Mouse (Mus musculus) forebrain, postnatal 0 days (tissue): Measurements from ENCODE around the gene 1700007K13Rik. TPM values are rescaled to one million over a fixed set of nuclear protein-coding genes. Genes with fewer than 3 reads are reported as not detected.
"Not testable (repeated sequence)": the region's sequence is repeated elsewhere in the genome, so short reads cannot be mapped to it uniquely, and the experiment has no call there.

ENCODE experiments used
- ATAC-seq: fragments of 200-750 bp; cut with Nextera tagmentation; 2 replicates; pipeline ENCODE4 v1.8.0; 2017; ENCODE audit warnings: mild to moderate bottlenecking, moderate library complexity
- DNase-seq: peaks from one replicate; pipeline ENCODE4 v3.0.0-alpha.2; 2015
- H3K27ac ChIP-seq: fragments of 300-500 bp; sonication (generic); 2 replicates; pipeline ENCODE4 v1.5.1; 2014; ENCODE audit warnings: low read depth, mild to moderate bottlenecking, antibody characterized with exemption, low read length, moderate library complexity, mixed read lengths
- H3K27me3 ChIP-seq: fragments of 300-500 bp; sonication (generic); 2 replicates; pipeline ENCODE4 v1.6.1; 2014; ENCODE audit warnings: mild to moderate bottlenecking, low read length, mixed read lengths; ENCODE audit not compliant: insufficient read depth
- H3K36me3 ChIP-seq: fragments of 300-500 bp; sonication (generic); 2 replicates; pipeline ENCODE4 v1.6.1; 2014; ENCODE audit warnings: mild to moderate bottlenecking, moderate library complexity; ENCODE audit not compliant: insufficient read depth
- H3K4me1 ChIP-seq: fragments of 300-500 bp; sonication (generic); 2 replicates; pipeline ENCODE4 v1.6.1; 2014; ENCODE audit warnings: antibody characterized with exemption; ENCODE audit not compliant: insufficient read depth
- H3K4me2 ChIP-seq: fragments of 300-500 bp; sonication (generic); 2 replicates; pipeline ENCODE4 v1.6.1; 2014; ENCODE audit warnings: low read depth, mild to moderate bottlenecking, moderate library complexity
- H3K4me3 ChIP-seq: fragments of 300-500 bp; sonication (generic); 2 replicates; pipeline ENCODE4 v1.5.1; 2014; ENCODE audit warnings: low read depth, low read length, mixed read lengths
- H3K9ac ChIP-seq: fragments of 300-500 bp; sonication (generic); 2 replicates; pipeline ENCODE4 v1.6.1; 2014; ENCODE audit warnings: mild to moderate bottlenecking
- H3K9me3 ChIP-seq: fragments of 300-500 bp; sonication (generic); 2 replicates; pipeline ENCODE4 v1.6.1; 2016; ENCODE audit warnings: low read length
- CTCF ChIP-seq: sonication (generic); IDR thresholded peaks from 2 replicates; pipeline ENCODE4 v1.5.1; 2016; ENCODE audit warnings: antibody characterized with exemption, control low read depth, low read depth
- WGBS: fragments of 180-500 bp; shearing (Covaris S2); extraction: QIAGEN DNeasy Blood & Tissue Kit; methylation state at CpG from one replicate; pipeline ENCODE4 v1.1.7; 2014; 5-methylcytosine and 5-hydroxymethylcytosine counted together
- polyA plus RNA-seq: library from polyadenylated mRNA; unstranded; fragments of >200 nt; fragmentation: Nextera tagmentation; extraction: Ambion mirVana; gene quantifications from 2 replicates; pipeline ENCODE4 v1.2.1, GENCODE M21; 2015
- total RNA-seq: library from RNA; depleted of rRNA; stranded (reverse); fragments of >200 nt; gene quantifications from 2 replicates; pipeline ENCODE4 v1.2.3, GENCODE M21; 2014

1700007K13Rik gene
- total and polyA plus RNA-seq, 2 experiments from 2014 or later = 5.4 to 8.5 TPM

GRCm38 (mm10) chr2:28495207-28495756, 29.1 kb upstream of the 1700007K13Rik start:
- Histone ChIP-seq H3K4me2 (no peak overlapping the region), H3K4me1 (no peaks in the 10 kb centered on the region), H3K9me3 (no peaks in the 10 kb centered on the region), H3K4me3 (no peak overlapping the region), H3K36me3 (no peaks in the 10 kb centered on the region), H3K9ac (no peak overlapping the region), H3K27me3 (no peaks in the 10 kb centered on the region), H3K27ac (no peak overlapping the region)
- ATAC-seq (no peak), DNase-seq (no peak)
- peak; percentile 47 for TF ChIP-seq CTCF
- 87% methylated on average over 14 of the region's 14 CpGs for WGBS

DNA sequence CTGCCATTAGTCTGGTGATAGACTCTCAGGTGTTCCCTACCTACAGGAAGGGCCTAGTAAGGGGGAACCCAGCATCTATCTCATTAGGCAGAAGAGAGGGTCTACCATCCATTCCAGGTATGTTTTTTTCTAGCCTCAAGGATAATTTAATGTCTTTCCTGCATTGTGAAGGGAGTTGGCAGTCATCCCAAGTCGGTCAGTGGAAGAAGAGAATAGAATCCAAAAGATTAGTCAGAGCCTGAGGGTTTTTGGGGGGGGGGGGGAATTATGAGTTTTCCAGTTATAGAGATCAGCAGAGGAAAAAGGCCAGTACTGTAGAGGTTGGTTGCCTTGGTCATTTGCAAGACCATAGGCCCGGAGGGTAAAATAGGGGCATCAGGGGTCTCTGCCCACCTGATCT, 28.4 kb upstream of the 1700007K13Rik start:
- no peak for DNase-seq
- H3K36me3 ChIP-seq = no peaks in the 10 kb centered on the region
- 75% methylated on average over 2 of the region's 2 CpGs for WGBS
- ATAC-seq = no peak
- no peak overlapping the region for H3K27ac ChIP-seq
- no peak overlapping the region for H3K4me3 ChIP-seq
- no peaks in the 10 kb centered on the region for H3K9me3 ChIP-seq
- H3K4me1 ChIP-seq = no peaks in the 10 kb centered on the region
- H3K4me2 ChIP-seq = no peak overlapping the region
- H3K9ac ChIP-seq = no peak overlapping the region
- no peak for TF ChIP-seq CTCF
- H3K27me3 ChIP-seq = no peaks in the 10 kb centered on the region

- H3K27ac ChIP-seq = no peak overlapping the region
- DNase-seq (no peak), ATAC-seq (no peak)
- H3K4me3 ChIP-seq = no peak overlapping the region
- WGBS = 83% methylated on average over 2 of the region's 2 CpGs
- no peaks in the 10 kb centered on the region for H3K27me3 ChIP-seq
- H3K36me3 ChIP-seq = no peaks in the 10 kb centered on the region
- no peaks in the 10 kb centered on the region for H3K9me3 ChIP-seq
- no peak overlapping the region for H3K9ac ChIP-seq
- no peak overlapping the region for H3K4me2 ChIP-seq
- TF ChIP-seq CTCF = no peak
- H3K4me1 ChIP-seq = no peaks in the 10 kb centered on the region
Observed at GRCm38 (mm10) chr2:28483861-28484260, 17.7 kb upstream of the 1700007K13Rik start.

- 79% methylated on average over 20 of the region's 20 CpGs for WGBS
- Histone ChIP-seq H3K9me3 (no peaks in the 10 kb centered on the region), H3K27ac (no peak overlapping the region), H3K36me3 (no peaks in the 10 kb centered on the region), H3K27me3 (no peaks in the 10 kb centered on the region), H3K4me1 (no peaks in the 10 kb centered on the region), H3K4me2 (no peak overlapping the region), H3K4me3 (no peak overlapping the region), H3K9ac (no peak overlapping the region)
- ATAC-seq = peak; percentile 29; the same call in 1 of the 2 replicates
- no peak for TF ChIP-seq CTCF
- DNase-seq = no peak
Observed at GRCm38 (mm10) chr2:28479208-28480204, 13.4 kb upstream of the 1700007K13Rik start.

DNA sequence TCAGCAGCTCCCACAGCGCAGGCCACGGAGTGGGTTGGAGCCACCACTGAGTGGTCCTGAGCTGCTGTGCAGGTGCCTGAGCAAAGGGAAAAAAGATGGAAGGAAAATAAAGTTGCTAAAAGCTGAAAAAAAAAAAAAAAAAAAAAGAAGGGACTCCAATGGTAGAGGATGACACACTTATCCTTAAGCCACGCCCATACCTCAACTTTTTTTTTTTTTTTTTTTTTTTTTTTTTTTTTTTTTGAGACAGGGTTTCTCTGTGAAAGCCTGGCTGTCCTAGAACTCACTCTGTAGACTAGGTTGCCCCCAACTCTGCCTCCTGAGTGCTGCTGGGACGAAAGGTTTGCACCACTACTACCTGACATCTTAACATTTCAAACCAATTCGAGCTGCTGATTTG, 11.9 kb upstream of the 1700007K13Rik start:
- not testable (repeated sequence) for H3K9ac ChIP-seq, H3K9me3 ChIP-seq, H3K4me1 ChIP-seq, ATAC-seq, H3K27ac ChIP-seq, H3K4me3 ChIP-seq, H3K36me3 ChIP-seq, H3K4me2 ChIP-seq, H3K27me3 ChIP-seq, DNase-seq
- WGBS = 92% methylated on average over 5 of the region's 5 CpGs

DNA sequence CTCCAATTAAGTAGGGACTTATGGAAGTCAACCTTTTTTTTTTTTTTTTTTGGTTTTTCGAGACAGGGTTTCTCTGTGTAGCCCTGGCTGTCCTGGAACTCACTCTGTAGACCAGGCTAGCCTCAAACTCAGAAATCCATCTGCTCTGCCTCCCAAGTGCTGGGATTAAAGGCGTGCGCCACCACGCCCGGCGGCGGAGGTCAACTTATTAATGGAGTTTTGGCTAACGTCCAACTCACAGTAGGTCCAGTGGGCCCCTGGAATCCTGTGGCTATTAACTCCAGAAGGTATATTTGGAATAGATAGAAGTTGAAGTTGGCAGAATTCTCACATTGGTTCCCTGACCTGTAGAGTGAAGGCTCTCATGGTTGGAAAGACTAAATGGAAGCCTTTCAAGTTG, 5.9 kb upstream of the 1700007K13Rik start:
- WGBS = 96% methylated on average over 7 of the region's 8 CpGs

GRCm38 (mm10) chr2:28470591-28470990, 4.5 kb upstream of the 1700007K13Rik start:
- no peak for DNase-seq
- ATAC-seq = no peak
- Histone ChIP-seq H3K27me3 (no peaks in the 10 kb centered on the region), H3K4me2 (no peak overlapping the region), H3K9me3 (peaks cover 6% of the 10 kb centered on the region; the same call in 1 of the 2 replicates), H3K36me3 (peaks cover 25% of the 10 kb centered on the region), H3K9ac (no peak overlapping the region), H3K27ac (no peak overlapping the region), H3K4me3 (no peak overlapping the region), H3K4me1 (peaks cover 5% of the 10 kb centered on the region; the same call in 1 of the 2 replicates)
- no peak for TF ChIP-seq CTCF
- WGBS = 92% methylated on average over 2 of the region's 2 CpGs

More for the DNA sequence above, 5.9 kb upstream of the 1700007K13Rik start:
- not testable (repeated sequence) for H3K4me1 ChIP-seq, H3K9me3 ChIP-seq, H3K9ac ChIP-seq, H3K4me2 ChIP-seq, H3K27me3 ChIP-seq, ATAC-seq, H3K4me3 ChIP-seq, H3K27ac ChIP-seq, DNase-seq
- H3K36me3 ChIP-seq = peaks cover 25% of the 10 kb centered on the region
